Mouse (Mus musculus) erythroblast, embryonic 14.5 days (primary cell): Measurements from ENCODE around the gene Srsf4. TPM values are rescaled to one million over a fixed set of nuclear protein-coding genes. Genes with fewer than 3 reads are reported as not detected.

Source experiments
- H3K27me3 ChIP-seq: 2 replicates; pipeline ENCODE4 v1.6.1; 2012; ENCODE audit warnings: inconsistent platforms; ENCODE audit not compliant: control insufficient read depth
- H3K36me3 ChIP-seq: 2 replicates; pipeline ENCODE4 v1.6.1; 2012; ENCODE audit warnings: mild to moderate bottlenecking, inconsistent platforms; ENCODE audit not compliant: control insufficient read depth
- H3K4me1 ChIP-seq: 2 replicates; pipeline ENCODE4 v1.6.1; 2012; ENCODE audit warnings: inconsistent platforms; ENCODE audit not compliant: control insufficient read depth
- H3K4me3 ChIP-seq: replicated peaks from 2 replicates; pipeline ENCODE3; 2012; ENCODE audit warnings: moderate library complexity, mild to moderate bottlenecking, inconsistent platforms
- H3K9me3 ChIP-seq: 2 replicates; pipeline ENCODE4 v1.6.1; 2012; ENCODE audit warnings: low read length, inconsistent platforms, mixed read lengths; ENCODE audit not compliant: control insufficient read depth
- GATA1 ChIP-seq: IDR thresholded peaks from 2 replicates; pipeline ENCODE4 v1.6.1; 2012; ENCODE audit warnings: low read length, inconsistent platforms, mixed read lengths
- TAL1 ChIP-seq: IDR thresholded peaks from 3 replicates; pipeline ENCODE4 v1.6.1; 2012; ENCODE audit warnings: low read length, inconsistent platforms, mixed read lengths
- polyA plus RNA-seq: library from polyadenylated mRNA; stranded (reverse); fragments of >175 nt; gene quantifications from 2 replicates; pipeline ENCODE4 v1.2.3, GENCODE M21; 2012

Gene Srsf4
- 37.6 and 42.6 TPM in 2 replicates for polyA plus RNA-seq

DNA sequence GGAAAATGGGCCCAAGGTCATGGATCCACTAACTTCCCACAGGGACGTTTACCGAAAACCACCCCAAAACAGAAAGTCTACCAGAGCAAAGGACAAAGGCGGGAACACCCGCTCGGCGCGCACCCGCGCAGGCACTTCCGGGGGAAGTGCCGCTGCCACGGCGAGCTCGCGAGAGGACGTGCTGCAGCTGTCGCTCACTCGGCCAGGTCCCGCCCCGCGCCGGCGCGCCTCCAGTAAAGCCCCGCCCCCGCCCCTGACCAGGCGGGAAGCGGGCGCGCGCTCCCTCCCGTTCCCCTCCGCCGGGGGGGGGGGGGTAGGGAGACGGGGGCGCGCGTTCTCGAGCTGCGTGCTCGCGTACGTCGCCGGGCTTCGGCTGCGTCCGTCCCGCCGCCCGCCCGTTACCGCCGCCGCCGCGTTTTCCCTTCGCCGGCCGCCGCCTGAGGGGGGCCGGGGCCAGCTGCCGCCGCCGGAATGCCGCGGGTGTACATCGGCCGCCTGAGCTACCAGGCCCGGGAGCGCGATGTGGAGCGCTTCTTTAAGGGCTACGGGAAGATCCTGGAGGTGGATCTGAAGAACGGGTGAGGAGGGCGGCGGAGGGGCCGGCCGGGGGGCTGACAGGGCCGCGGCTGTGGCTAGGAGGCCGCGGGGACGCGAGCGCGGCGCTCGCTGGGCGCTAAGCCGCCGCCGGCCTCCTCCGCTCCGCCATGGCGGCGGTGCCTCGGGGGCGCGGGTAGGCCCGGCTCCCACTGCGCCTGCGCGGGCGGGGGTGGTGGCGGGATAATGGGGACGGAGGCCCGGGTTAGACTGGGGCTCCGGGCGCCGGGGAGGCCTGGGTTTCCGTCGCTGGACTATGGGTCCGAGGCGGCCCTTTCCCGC, at the start of gene Srsf4:
Gene Srsf4, plus strand, starts transcription at position 325 of the 876 bp plus-strand sequence.
- TF ChIP-seq TAL1: no peak
- no peak for TF ChIP-seq GATA1
- Histone ChIP-seq H3K36me3 (peaks cover 51% of the 10 kb centered on the region), H3K9me3 (no peaks in the 10 kb centered on the region), H3K27me3 (no peaks in the 10 kb centered on the region), H3K4me3 (peak within 1 kb of the TSS; percentile 99), H3K4me1 (peaks cover 65% of the 10 kb centered on the region)

GRCm38 (mm10) chr4:131824939-131825338, 48.5 kb upstream of the Srsf4 start:
- no peaks in the 10 kb centered on the region for H3K9me3 ChIP-seq
- TF ChIP-seq TAL1 (no peak), GATA1 (no peak)
- peaks cover 65% of the 10 kb centered on the region for H3K4me1 ChIP-seq
- peaks cover 2% of the 10 kb centered on the region for H3K36me3 ChIP-seq
- no peak overlapping the region for H3K4me3 ChIP-seq
- no peaks in the 10 kb centered on the region; the same call in 1 of the 2 replicates for H3K27me3 ChIP-seq

- no peak overlapping the region for H3K4me3 ChIP-seq
- no peaks in the 10 kb centered on the region for H3K36me3 ChIP-seq
- TF ChIP-seq GATA1 (no peak), TAL1 (no peak)
- no peaks in the 10 kb centered on the region for H3K9me3 ChIP-seq
- H3K4me1 ChIP-seq: peaks cover 74% of the 10 kb centered on the region
- no peaks in the 10 kb centered on the region; the same call in 1 of the 2 replicates for H3K27me3 ChIP-seq
Measured at GRCm38 (mm10) chr4:131825830-131826229, 47.6 kb upstream of the Srsf4 start.

GRCm38 (mm10) chr4:131826905-131827304, 46.5 kb upstream of the Srsf4 start:
- Histone ChIP-seq H3K36me3 (no peaks in the 10 kb centered on the region), H3K4me3 (no peak overlapping the region), H3K27me3 (no peaks in the 10 kb centered on the region; the same call in 1 of the 2 replicates), H3K4me1 (peaks cover 76% of the 10 kb centered on the region), H3K9me3 (no peaks in the 10 kb centered on the region)
- TF ChIP-seq GATA1 (0 out of 2 replicates have a peak, but pooled peaks have one; percentile 3), TAL1 (no peak)

GRCm38 (mm10) chr4:131829123-131829522, 44.3 kb upstream of the Srsf4 start:
- TF ChIP-seq GATA1 (no peak), TAL1 (0 out of 3 replicates have a peak, but pooled peaks have one; percentile 24)
- Histone ChIP-seq H3K4me3 (peak overlapping the region; percentile 3), H3K4me1 (peaks cover 78% of the 10 kb centered on the region), H3K36me3 (no peaks in the 10 kb centered on the region), H3K9me3 (no peaks in the 10 kb centered on the region), H3K27me3 (peaks cover 7% of the 10 kb centered on the region)

GRCm38 (mm10) chr4:131831546-131832045, 41.8 kb upstream of the Srsf4 start:
- no peak overlapping the region for H3K4me3 ChIP-seq
- peaks cover 3% of the 10 kb centered on the region; the same call in 1 of the 2 replicates for H3K9me3 ChIP-seq
- TF ChIP-seq TAL1 (no peak), GATA1 (no peak)
- H3K36me3 ChIP-seq: no peaks in the 10 kb centered on the region
- peaks cover 82% of the 10 kb centered on the region for H3K4me1 ChIP-seq
- H3K27me3 ChIP-seq: peaks cover 32% of the 10 kb centered on the region

DNA sequence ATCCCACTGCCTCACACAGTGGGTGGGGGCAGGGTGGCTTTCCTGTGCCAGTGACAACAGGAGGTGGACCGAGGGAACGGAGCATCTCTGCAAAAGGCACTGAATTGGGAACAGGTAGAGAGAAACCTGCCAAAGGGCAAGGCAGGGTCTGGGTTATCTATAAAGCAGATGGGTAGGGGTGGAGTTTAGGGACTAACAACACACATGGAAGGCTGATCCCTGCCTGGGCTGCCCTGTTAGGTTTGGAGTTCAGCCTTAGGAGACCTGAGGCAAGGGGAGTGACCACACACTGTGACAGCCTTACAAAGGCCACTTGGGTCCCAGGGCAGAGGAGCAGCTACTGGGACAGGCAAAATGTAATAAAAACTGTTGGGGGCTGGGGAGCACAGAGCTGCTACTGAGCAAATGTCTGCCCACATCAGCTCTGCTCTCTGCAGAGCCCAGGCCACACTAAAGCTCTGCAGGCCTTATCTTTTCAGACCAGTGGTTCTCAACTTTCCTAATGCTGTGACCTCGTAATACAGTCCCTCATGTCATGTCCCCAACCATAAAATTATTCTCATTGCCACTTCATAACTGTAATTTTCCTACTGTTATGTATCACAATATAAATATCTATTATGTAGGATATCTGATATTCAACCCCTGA, 40.5 kb upstream of the Srsf4 start:
- Histone ChIP-seq H3K4me3 (no peak overlapping the region), H3K4me1 (peaks cover 87% of the 10 kb centered on the region), H3K27me3 (peaks cover 45% of the 10 kb centered on the region), H3K36me3 (no peaks in the 10 kb centered on the region), H3K9me3 (peaks cover 11% of the 10 kb centered on the region; the same call in 1 of the 2 replicates)
- TF ChIP-seq TAL1: no peak
- no peak for TF ChIP-seq GATA1

GRCm38 (mm10) chr4:131833971-131834609, 39.3 kb upstream of the Srsf4 start:
- H3K4me1 ChIP-seq: peaks cover 84% of the 10 kb centered on the region
- peaks cover 57% of the 10 kb centered on the region for H3K27me3 ChIP-seq
- no peaks in the 10 kb centered on the region for H3K36me3 ChIP-seq
- peaks cover 11% of the 10 kb centered on the region; the same call in 1 of the 2 replicates for H3K9me3 ChIP-seq
- no peak overlapping the region for H3K4me3 ChIP-seq
- TF ChIP-seq TAL1 (no peak), GATA1 (no peak)
